Mouse (Mus musculus): ENCODE measurements at regions not wholly inside any gene's neighbourhood (a gene's known extent, or its start where the extent isn't known, plus 50 kb on each side); places are given as distances from the start of the nearest gene placed in this dataset.

DNA sequence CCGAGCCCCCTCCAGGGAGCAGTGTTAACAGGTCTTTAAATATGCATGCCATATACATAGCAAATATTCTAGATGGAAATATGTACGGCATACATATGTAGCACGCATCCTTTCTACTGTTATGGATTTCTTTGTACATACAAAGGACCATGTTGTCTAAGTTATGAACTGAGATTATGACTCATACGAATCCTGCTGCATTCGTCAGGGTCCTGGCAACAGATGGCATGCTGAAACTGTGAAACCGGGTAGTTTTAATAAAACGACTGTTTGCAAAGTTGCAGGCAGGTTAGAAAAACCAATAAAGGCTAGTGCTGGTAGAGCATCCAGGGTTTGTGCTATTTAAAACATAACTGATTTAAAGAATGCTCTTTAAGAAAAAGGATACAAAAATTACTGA is 88.8 kb upstream of the Tlk1 start:
- DNase-seq (ENCODE audit: low read depth), result peak; percentile 26

DNA sequence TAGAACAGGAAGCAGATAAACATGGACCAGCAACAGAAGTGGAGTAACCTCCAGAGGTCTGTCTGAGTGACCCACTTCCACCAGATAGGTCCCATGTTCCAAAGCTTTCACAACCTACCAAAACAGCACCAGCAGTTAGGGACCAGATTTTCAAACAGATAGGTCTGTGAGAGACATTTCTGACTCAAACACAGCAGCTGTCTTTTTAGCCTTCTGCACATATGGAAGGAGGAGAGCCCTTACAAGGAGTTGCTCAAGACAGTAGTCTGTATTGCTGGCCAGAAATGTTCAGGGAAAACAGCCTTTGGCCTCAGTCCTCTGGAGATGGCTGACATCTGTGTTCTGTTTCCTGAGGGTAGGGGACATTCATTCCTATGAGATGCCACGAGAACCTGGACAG is 83.9 kb upstream of the Tlk1 start:
- DNase-seq (ENCODE audit: low read depth), result no peak

DNA sequence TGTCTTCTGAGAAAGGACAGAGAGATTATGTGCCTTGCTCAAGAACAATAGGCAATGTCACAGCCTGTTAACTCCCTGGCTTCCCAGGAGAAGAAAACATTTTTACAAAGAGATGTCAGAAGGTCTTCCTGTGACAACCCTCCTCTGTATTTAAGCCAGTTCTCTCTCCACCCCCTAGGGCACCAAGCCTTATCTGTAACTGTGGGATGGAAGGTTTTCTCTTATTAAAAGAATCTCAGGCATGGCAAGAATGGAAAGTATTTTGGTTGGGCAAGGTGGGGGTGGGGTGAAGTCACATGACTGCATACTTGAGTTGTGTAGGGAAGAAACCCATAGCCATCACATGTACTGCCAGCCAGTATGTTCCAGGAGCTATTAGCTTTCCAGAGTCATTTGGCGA is 83.1 kb upstream of the Tlk1 start:
- no peak for DNase-seq (ENCODE audit: low read depth)

DNA sequence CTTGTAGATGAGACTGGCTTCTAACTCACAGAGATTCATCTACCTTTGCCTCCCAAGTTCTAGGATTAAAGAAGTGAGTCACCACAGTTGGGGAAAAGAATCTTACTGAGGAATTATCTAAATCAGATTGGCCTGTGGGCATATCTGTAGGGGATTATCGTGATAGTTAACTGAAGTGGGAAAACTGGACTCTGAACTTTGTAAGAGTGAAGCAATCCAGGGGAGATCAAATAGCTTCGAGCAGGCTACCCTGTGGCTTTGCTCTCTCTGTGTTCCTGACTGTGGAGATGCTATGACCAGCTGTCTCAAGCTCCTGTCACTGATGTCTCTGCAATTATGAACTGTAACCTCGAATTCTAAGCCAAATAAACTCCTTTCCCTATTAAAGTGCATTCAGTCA is 80.7 kb upstream of the Tlk1 start:
- no peak for DNase-seq (ENCODE audit: low read depth)

DNA sequence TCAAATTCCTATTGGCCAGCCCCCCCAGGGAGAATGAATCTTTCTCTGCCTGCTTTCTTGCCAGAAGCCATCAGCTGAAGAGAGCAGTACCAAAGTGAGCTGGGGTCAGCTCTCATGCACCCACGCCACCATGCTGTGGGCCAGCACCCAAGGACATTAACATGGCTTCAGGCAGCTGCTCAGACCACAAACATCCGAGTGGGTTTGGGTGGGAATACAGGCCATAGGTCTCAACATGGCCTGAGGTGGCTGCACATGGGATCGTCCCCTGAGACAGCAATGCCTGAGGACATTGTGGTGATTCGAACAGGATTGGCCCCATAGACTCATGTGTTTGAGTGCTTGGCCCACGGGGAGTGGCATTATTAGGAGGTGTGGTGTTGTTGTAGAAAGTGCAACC is 78.9 kb upstream of the Tlk1 start:
- DNase-seq (ENCODE audit: low read depth), result no peak

DNA sequence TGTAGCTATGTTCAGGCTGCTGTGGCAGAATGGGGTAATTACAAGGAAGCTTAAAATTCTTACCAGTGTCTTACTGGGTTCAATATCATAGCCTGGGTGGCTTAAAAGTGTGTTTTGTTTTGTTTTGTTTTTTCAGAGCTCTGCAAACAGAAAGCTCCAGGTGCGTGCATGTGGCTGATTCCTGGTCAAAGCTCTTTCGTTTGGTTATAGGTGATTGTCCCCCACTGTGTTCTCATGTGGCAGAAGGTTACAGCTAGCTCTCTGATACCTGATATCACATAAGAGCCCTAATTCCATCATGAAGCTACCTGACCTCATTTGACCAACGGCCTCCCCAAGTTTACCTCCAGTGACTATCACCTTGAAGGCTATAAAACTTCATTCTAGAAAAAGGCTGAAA is 76.7 kb upstream of the Tlk1 start:
- DNase-seq (ENCODE audit: low read depth), result no peak

DNA sequence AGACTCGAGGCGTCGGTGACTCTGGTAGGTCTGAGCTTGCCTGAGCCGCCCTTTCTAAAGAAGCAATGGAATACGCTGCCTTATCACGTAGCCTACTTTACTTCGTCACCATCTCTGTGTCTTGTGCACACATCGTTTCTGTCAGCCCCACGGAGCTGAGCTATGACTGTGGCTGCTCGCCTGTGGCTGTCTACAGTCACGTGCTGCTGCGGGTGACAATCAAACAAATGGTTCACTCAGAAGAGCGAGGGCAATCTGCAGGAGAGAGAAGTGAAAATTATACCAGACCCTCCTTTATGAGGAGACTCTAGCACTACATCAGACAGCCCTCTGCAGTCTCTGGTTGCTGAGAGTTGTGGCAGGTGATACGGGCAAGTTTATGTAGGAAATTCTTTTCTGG is 76.0 kb upstream of the Tlk1 start:
- DNase-seq (ENCODE audit: low read depth), result no peak

DNA sequence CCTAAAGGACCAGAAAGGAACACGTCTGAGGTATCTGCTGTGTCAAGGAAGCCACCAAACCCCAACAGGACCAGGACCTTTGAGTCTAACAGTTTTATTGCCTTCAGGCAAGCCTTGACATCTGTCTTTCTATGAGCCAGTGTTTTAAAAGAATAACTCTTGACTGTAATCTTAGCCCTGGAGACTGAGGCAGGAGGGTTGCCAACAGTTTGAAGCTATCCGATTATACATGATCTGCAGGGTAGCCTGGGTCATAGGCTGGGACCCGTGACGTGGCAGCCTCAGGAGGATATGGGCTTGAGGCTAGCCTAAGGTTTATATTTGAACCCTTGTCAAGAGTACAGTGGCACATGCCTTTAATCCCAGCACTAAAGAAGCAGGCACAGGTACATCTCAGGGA is 73.5 kb upstream of the Tlk1 start:
- DNase-seq (ENCODE audit: low read depth), result no peak

DNA sequence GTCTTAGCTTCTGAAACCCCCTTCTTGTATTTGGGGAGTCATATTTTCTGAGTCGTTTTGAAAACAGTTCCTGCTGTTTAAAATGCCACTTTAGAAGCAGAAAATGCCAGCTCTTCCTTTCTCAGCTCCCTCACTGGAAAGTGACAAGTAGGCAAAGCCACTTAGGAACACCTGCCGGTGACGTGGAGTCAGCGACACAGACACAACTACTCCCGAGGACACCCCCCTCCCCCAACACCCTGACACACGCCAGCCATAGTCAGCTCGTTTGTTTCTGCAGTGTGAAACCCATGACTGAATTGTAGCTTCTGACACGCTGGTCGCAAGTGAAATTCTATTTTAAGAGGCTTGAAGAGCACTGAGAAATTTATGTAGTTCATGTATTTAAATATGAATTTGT is 72.9 kb upstream of the Tlk1 start:
- no peak for DNase-seq (ENCODE audit: low read depth)

DNA sequence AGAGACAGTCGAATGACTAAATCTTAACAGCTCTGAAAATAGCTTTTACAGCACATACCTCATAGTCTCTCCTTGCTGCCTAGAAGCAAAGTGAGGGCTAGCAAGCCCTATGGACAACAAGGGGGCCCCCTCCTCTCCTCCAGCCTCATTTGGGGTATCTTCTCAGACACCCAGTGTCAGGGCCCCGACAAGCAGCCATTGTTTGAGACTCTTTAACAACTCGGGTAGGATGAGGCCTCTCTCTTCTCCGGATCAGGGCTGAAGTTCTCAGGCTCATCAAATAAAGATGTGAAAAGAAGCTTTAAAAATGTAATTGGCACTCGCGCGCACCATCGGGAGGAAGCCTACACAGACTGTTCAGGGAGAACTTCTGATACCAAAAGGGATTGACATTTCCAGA is 71.8 kb upstream of the Tlk1 start:
- no peak for DNase-seq (ENCODE audit: low read depth)

DNA sequence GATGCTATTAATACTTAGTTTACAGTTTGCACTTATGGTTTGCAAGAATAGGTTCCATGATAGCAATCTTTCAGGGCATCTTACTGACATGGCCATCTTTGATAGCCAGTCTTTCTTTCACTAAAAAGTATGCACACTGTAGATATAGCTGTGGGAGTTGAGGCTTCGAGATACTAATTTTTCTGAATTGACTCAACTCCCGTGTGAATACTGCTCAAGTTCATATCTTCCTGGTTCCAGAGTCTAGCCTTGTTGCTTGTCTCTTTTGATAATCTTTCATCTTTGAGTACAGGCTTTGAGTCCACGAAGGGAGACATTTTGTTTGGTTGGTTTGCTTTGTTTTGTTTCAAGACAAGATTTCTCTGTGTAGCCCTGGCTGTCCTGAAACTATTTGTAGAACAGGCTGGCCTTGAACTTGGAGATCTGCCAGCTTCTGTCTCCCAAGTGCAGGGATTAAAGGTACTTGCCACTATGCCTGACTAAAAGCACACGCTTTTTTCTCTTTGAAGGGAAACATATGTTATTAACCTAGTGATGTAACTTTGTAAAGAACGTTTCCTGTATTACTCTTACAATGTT is 64.1 kb upstream of the Tlk1 start:
- DNase-seq (ENCODE audit: low read depth), result no peak

DNA sequence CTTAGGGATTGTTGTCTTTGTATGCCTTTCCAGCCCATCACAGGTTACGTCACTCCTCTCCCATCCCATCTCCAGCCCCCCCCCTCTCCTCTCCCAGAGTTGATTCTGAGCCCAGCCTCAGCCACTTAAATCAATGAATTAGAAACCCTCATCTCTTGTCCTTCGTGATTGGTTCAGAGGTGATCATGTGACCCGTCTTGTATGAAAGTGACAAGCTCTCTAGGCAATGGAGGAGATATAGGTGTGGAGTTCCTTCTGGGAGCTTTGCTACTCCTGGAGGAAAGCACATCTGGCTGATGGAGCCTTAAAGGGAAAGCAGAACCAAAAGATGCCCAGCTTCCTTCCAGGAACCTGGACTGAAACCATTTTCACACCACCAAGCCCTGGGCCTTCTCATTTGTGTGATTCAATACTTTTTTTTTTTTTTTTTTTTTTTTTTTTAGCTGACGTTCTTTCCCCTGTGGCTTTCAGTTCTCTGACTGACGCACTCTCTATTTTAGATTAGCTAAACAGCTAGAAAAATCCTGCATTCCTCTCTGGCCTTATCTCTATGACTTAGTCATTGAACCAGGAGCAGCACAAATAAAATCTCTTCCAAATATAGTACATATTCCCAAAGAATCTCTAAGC is 63.4 kb upstream of the Tlk1 start:
- DNase-seq (ENCODE audit: low read depth), result no peak

DNA sequence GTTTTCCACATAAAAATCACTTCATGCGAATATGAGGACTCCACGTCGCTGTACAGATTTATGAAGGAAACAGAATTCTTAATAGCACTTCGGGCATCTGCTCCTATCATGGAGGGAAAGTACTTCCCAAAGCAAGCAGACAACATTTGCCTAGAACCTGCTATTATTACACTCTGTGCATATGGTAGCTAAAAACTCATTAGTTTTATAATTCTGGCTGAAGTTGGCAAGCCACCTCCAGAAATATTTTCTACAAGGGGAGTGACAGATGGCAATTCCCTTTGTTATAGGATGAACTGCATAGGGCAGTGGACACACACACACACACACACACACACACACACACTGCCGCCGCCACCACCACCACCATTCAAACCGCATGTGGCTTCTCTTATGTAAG is 61.3 kb upstream of the Tlk1 start:
- DNase-seq (ENCODE audit: low read depth), result no peak

DNA sequence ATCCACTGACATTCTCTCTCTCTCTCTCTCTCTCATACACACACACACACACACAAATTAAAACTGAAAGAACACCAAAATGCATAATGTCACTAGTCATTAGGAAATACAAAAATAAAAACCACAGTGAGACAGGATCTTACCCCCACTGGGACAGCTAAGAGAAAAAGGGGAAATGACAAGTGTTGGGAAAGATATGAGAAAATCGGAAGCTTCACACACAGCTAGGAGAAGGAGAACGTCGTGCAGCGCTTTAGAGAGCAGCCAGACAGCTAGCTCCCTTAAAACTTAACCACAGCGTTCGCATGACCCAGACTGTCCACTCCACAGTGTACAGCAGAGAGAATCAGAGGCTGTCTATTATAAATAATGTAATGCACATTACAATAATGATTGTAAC is 60.1 kb upstream of the Tlk1 start:
- DNase-seq (ENCODE audit: low read depth), result no peak

DNA sequence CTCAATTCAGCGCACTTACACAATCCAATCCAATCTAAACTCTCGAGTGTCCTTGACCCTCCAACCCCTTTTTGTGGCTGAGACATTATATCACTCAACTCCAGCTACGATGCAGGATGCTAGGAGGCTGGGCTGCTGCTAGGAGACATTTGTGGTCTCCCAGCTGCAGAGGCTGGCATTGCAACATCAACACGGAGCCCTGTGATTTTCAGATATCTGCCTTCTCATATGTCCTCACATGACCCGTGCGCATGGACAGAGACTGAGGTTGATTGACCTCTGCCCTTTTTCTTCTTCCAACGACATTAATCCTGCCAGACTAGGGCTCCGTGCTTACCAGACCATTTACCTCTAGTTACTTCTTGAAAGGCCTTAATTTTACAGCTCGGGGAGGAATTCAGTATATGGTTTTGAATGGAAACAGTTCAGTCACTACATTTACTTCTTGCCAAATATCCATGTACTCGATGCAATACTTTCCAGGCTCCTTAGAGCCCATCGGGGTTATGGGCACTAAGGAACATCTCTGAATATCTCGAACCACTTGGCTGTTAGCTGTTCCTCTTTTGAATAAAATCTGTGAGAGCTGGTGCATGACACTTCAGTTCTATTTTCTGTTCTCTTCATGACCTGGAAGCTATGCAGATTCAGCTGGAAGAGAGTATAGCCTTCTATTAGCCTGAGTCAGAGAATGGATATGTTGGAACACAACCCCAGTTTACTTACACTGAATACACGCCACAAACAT is 52.0 kb upstream of the Tlk1 start:
- no peak for DNase-seq (ENCODE audit: low read depth)

DNA sequence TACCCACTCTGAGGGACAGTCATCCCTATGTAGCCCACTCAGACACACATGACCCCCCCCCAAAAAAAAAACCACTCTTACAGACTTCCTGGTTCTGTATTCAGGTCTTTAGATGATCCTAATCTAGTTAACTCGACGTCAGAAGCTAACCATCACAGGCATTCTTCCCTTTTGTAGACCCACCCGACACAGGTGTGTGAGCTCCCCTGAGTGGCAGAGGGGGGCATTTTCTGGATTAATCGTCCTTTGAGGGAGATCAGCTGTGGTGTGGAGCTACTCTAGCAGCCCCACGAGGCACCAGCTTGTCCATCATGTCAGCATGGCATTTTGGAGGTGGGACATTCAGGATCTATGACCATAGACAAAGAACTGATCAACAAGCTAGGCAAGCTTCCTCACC is 50.7 kb upstream of the Tlk1 start:
- no peak for DNase-seq (ENCODE audit: low read depth)

All from fibroblast of lung, adult 2 months (primary cell).